Mouse (Mus musculus) kidney, postnatal 0 days (tissue): ENCODE data around the gene Gmpr2. TPM values are rescaled to one million over a fixed set of nuclear protein-coding genes. Genes with fewer than 3 reads are reported as not detected.

ENCODE experiments used
- ATAC-seq: fragments of 200-750 bp; cut with Nextera tagmentation; replicated peaks from 2 replicates; pipeline ENCODE4 v1.8.0; 2017; ENCODE audit warnings: low read depth, moderate number of reproducible peaks, moderate TSS enrichment, moderate library complexity; ENCODE audit not compliant: low FRiP score
- DNase-seq: peaks from one replicate; pipeline ENCODE4 v3.0.0-alpha.2; 2016; ENCODE audit warnings: low spot score
- H3K27ac ChIP-seq: fragments of 300-500 bp; sonication (generic); 2 replicates; pipeline ENCODE4 v1.5.1; 2014; ENCODE audit warnings: mild to moderate bottlenecking
- H3K27me3 ChIP-seq: fragments of 300-500 bp; sonication (generic); 2 replicates; pipeline ENCODE4 v1.6.1; 2014; ENCODE audit warnings: low read length, mixed read lengths; ENCODE audit not compliant: insufficient read depth
- H3K36me3 ChIP-seq: fragments of 300-500 bp; sonication (generic); 2 replicates; pipeline ENCODE4 v1.6.1; 2014; ENCODE audit warnings: low read length, mixed read lengths; ENCODE audit not compliant: insufficient read depth
- H3K4me1 ChIP-seq: fragments of 300-500 bp; sonication (generic); replicated peaks from 2 replicates; pipeline ENCODE4 v1.6.1; 2014; ENCODE audit warnings: antibody characterized with exemption, low read length, mixed read lengths; ENCODE audit not compliant: insufficient read depth
- H3K4me2 ChIP-seq: fragments of 300-500 bp; sonication (generic); 2 replicates; pipeline ENCODE4 v1.6.1; 2014; ENCODE audit warnings: mild to moderate bottlenecking, low read length, moderate library complexity, mixed read lengths
- H3K4me3 ChIP-seq: fragments of 300-500 bp; sonication (generic); replicated peaks from 2 replicates; pipeline ENCODE4 v1.5.1; 2014; ENCODE audit warnings: low read depth, low read length
- H3K9ac ChIP-seq: fragments of 300-500 bp; sonication (generic); 2 replicates; pipeline ENCODE4 v1.6.1; 2014; ENCODE audit warnings: low read depth, low read length
- H3K9me3 ChIP-seq: fragments of 300-500 bp; sonication (generic); replicated peaks from 2 replicates; pipeline ENCODE4 v1.6.1; 2016; ENCODE audit warnings: low read length, inconsistent platforms, mixed read lengths
- CTCF ChIP-seq: IDR thresholded peaks from 2 replicates; pipeline ENCODE4 v1.5.1; 2016; ENCODE audit warnings: antibody characterized with exemption, low read depth, mild to moderate bottlenecking, moderate library complexity
- WGBS: fragments of 180-500 bp; shearing (Covaris S2); extraction: QIAGEN DNeasy Blood & Tissue Kit; methylation state at CpG from one replicate; pipeline ENCODE4 v1.1.7; 2014; 5-methylcytosine and 5-hydroxymethylcytosine counted together
- polyA plus RNA-seq: library from polyadenylated mRNA; unstranded; fragments of >200 nt; fragmentation: Nextera tagmentation; extraction: Ambion mirVana; gene quantifications from 2 replicates; pipeline ENCODE4 v1.2.1, GENCODE M21; 2015

Gene Gmpr2
- 48.2 and 49.7 TPM in 2 replicates for polyA plus RNA-seq

DNA sequence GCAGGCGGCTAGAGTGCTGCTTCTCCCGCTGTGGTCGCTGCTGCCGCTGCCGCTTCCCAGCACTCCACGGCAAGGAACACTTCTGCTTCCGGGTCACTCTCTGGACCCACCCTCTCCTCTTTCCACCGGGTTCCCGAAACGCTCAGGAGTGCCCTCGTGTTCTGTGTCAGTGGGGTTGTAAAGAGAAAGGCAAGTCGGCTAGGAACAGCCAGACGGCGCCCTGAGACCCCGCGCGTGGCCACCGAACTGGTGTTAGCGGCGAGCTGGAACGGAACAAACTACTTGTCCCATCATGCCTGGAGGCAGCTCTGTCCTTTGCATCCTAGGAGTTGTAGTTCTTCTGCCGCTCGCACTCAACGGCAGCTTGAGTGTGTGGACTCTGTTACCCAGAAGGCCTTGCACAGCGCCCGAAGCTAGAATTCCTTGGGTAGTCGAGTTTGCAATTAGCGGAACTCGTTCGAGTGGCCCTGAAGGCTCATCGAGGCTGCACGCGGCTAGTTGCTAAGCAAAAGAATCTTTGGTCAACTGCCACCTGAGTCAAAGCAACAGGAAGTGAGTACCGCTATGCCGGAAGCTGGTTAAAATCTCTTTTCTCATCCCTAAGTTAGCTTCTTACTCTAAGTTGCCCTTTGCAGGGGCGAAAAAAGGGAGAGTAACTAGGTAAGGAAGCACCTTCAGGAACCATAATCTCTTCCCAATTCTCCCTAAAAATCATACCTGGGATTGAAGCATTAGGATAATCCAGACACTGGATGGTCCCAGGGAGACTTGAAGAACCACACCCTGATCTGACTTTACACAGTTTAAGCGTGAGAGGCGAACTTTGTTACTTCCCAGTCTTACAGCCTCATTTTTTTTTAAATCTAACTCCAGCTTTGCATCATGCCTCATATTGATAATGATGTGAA, at the start of gene Gmpr2, which contains the start of gene Nedd8:
TSS of gene Gmpr2 (plus strand) at position 109 of the 908 bp plus-strand sequence.
TSS of gene Nedd8 (minus strand) at position 292 of the 908 bp plus-strand sequence.
- Histone ChIP-seq H3K27ac (peak within 1 kb of the TSS; percentile 82), H3K9ac (peak within 1 kb of the TSS; percentile 81), H3K4me3 (peak within 1 kb of the TSS; percentile 70), H3K27me3 (no peaks in the 10 kb centered on the region), H3K4me2 (peak within 1 kb of the TSS; percentile 76), H3K9me3 (no peaks in the 10 kb centered on the region), H3K36me3 (peaks cover 14% of the 10 kb centered on the region), H3K4me1 (peaks cover 13% of the 10 kb centered on the region)
- DNase-seq (peak; percentile 99), ATAC-seq (peak; percentile 94)
- TF ChIP-seq CTCF: no peak
- WGBS: under 1% methylated on average over 38 of the region's 38 CpGs

DNA sequence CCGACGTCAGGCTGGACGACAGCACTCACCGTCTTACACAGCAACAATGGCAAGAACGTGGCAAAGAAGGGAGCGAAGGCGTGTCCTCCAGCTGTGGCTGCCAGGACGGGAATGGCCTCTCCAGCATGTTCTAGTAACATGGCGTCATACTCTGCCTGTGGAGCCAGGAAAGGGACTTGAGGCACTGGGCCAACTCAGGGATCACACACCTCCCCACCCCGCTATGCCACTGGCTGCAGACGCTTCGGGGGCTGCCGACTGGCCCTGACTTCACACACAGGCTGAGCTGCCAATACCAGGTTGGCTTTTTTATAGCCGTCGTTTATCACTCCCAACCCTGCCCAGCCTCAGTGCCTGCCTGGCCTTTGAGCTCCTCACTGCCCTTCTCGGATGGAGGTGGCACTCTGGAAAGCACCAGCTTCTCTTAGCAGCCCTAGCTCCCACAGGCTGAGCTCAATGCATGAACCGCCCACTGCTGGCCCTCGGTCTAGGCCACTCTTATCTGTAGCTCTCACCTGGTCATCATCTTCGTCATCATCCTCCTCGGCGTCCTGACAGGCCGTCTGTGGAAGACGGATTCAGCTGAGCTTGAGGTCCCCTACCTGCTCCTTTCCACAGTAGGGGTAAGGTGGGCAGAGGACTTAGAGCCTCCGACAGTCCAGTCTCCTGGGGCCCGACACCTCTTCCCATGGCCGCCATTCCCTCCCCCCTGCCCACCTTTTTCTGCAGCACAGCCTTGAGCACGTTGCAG, 43.5 kb upstream of the Gmpr2 start:
- no peak for TF ChIP-seq CTCF
- ATAC-seq: no peak
- Histone ChIP-seq H3K27me3 (no peaks in the 10 kb centered on the region), H3K4me2 (no peak overlapping the region), H3K27ac (no peak overlapping the region), H3K4me3 (no peak overlapping the region), H3K9ac (no peak overlapping the region), H3K4me1 (no peaks in the 10 kb centered on the region), H3K9me3 (no peaks in the 10 kb centered on the region), H3K36me3 (peaks cover 82% of the 10 kb centered on the region)
- DNase-seq: no peak
- WGBS: 72% methylated on average over 27 of the region's 27 CpGs

- Histone ChIP-seq H3K4me3 (no peak overlapping the region), H3K9ac (no peak overlapping the region), H3K27ac (no peak overlapping the region), H3K36me3 (peaks cover 86% of the 10 kb centered on the region), H3K4me1 (no peaks in the 10 kb centered on the region), H3K27me3 (no peaks in the 10 kb centered on the region), H3K4me2 (no peak overlapping the region), H3K9me3 (no peaks in the 10 kb centered on the region)
- ATAC-seq (no peak), DNase-seq (peak; percentile 27)
- TF ChIP-seq CTCF: peak; percentile 76
- 51% methylated on average over 5 of the region's 5 CpGs for WGBS
These were observed 42.4 kb upstream of the Gmpr2 start for GRCm38 (mm10) chr14:55629312-55629711.

GRCm38 (mm10) chr14:55634874-55635522, 36.7 kb upstream of the Gmpr2 start:
- H3K27me3 ChIP-seq: no peaks in the 10 kb centered on the region
- peak overlapping the region; percentile 66 for H3K9ac ChIP-seq
- WGBS: 4% methylated on average over 23 of the region's 23 CpGs
- H3K27ac ChIP-seq: no peak overlapping the region; the same call in 1 of the 2 replicates
- no peaks in the 10 kb centered on the region for H3K4me1 ChIP-seq
- H3K4me3 ChIP-seq: peak overlapping the region; percentile 53
- DNase-seq: peak; percentile 34
- ATAC-seq: peak; percentile 10; the same call in 1 of the 2 replicates
- H3K9me3 ChIP-seq: no peaks in the 10 kb centered on the region
- H3K36me3 ChIP-seq: peaks cover 57% of the 10 kb centered on the region
- TF ChIP-seq CTCF: no peak
- peak overlapping the region; percentile 66 for H3K4me2 ChIP-seq

- DNase-seq: peak; percentile 96
- Histone ChIP-seq H3K36me3 (peaks cover 57% of the 10 kb centered on the region), H3K9ac (peak within 1 kb of the TSS; percentile 66), H3K4me2 (peak within 1 kb of the TSS; percentile 66), H3K27ac (no peak within 1 kb of the TSS; the same call in 1 of the 2 replicates), H3K4me3 (peak within 1 kb of the TSS; percentile 53), H3K9me3 (no peaks in the 10 kb centered on the region), H3K4me1 (no peaks in the 10 kb centered on the region), H3K27me3 (no peaks in the 10 kb centered on the region)
- peak; percentile 84 for ATAC-seq
- TF ChIP-seq CTCF: no peak
- WGBS: under 1% methylated on average over 33 of the region's 33 CpGs
These were observed 36.2 kb upstream of the Gmpr2 start, which contains the start of gene Ipo4 for GRCm38 (mm10) chr14:55635523-55636007. Gene Ipo4 (minus strand): TSS chr14:55635957.
